Mouse (Mus musculus) fibroblast of lung, adult 2 months (primary cell): ENCODE measurements around the gene Igsf1.

ENCODE experiments used
- DNase-seq: peaks from one replicate; pipeline ENCODE4 v3.0.0-alpha.2; 2011; ENCODE audit warnings: low read depth

Igsf1 gene

GRCm38 (mm10) chrX:49797213-49798019 lies at the start of gene Igsf1:
Igsf1 (minus strand) TSS chrX:49797749.
- DNase-seq = no peak

GRCm38 (mm10) chrX:49770828-49771227 lies 26.7 kb downstream of the Igsf1 start:
- DNase-seq = no peak

DNA sequence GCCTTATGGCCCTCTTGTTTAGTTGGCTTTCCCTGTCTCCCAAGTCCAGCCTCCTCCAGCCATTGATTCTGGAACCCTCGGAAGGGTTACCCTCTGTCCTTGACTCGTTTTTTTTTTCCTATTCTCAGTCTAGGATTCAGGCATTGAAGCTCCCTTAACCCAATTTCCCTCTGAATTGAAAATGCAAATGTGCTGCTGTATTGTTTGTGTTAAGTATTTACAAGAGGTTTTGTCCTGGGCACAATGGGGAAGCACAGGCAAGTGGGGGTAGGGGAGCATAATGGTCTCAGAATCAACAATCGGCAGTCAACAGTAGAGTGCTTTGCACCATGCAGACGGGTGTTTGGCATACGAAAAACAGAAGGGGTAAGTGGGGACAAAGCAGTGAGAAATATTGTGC lies 52.4 kb downstream of the Igsf1 start:
- DNase-seq = no peak

- DNase-seq = no peak
Measured at GRCm38 (mm10) chrX:49734959-49735358, 62.6 kb downstream of the Igsf1 start, which contains the start of gene Olfr1321. Olfr1321 (minus strand) TSS chrX:49735059.
